Mouse (Mus musculus): Measurements from ENCODE around the gene Lrrc51. TPM values are rescaled to one million over a fixed set of nuclear protein-coding genes. Genes with fewer than 3 reads are reported as not detected.
A peak's percentile ranks its signal among the peaks of the same experiment; 100 is the strongest.

Gene Lrrc51
- polyA plus RNA-seq (2016; fragmentation: Nextera tagmentation; extraction: Ambion mirVana) = 10.1 and 11.9 TPM in 2 replicates

GRCm38 (mm10) chr7:101933751-101934240 is at the start of gene Lrrc51, which contains the start of gene Numa1:
TSS of gene Lrrc51 (minus strand) at chr7:101933895.
TSS of gene Numa1 (plus strand) at chr7:101934111.
- Histone ChIP-seq H3K27ac (peak within 1 kb of the TSS; percentile 95), H3K4me3 (peak within 1 kb of the TSS; percentile 90), H3K4me1 (peaks cover 27% of the 10 kb centered on the region), H3K27me3 (ENCODE audit: poor library complexity, severe bottlenecking) (no peaks in the 10 kb centered on the region), H3K9me3 (no peaks in the 10 kb centered on the region), H3K36me3 (replicated peaks) (peaks cover 29% of the 10 kb centered on the region)
- WGBS = under 1% methylated on average over 40 of the region's 40 CpGs
- DNase-seq (ENCODE audit: extremely low spot score, low spot score) = peak; percentile 98

GRCm38 (mm10) chr7:101982735-101983134 is 49.0 kb upstream of the Lrrc51 start:
- DNase-seq (ENCODE audit: extremely low spot score, low spot score) = no peak
- peaks cover 74% of the 10 kb centered on the region for H3K36me3 ChIP-seq (replicated peaks)
- H3K4me1 ChIP-seq = no peaks in the 10 kb centered on the region
- H3K27me3 ChIP-seq (ENCODE audit: poor library complexity, severe bottlenecking) = no peaks in the 10 kb centered on the region
- H3K9me3 ChIP-seq = no peaks in the 10 kb centered on the region
- no peak overlapping the region for H3K27ac ChIP-seq
- WGBS = 93% methylated on average over 1 of the region's 1 CpGs
- no peak overlapping the region for H3K4me3 ChIP-seq

DNA sequence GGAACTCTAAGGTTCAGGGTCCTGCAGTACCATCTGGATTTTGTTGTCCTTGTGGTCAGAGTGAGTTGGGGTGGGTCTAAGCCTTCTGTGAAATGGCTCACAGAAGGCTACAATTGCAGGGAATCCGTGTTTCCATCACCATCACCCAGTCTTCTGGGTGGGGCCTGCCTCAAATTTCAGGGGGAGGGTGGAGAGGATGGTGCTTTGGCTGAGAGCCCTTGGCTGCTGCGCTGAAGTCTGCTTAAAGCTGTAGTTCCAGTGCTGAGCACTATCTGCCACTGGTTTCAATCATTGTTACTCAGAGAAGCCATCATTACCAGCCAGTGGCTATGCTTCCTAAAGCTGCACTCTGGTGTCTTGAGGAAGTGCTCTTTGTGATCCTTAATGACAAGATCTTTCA is 40.8 kb upstream of the Lrrc51 start:
- H3K27ac ChIP-seq = peak overlapping the region; percentile 60; the same call in 1 of the 2 replicates
- no peak for DNase-seq (ENCODE audit: extremely low spot score, low spot score)
- peaks cover 52% of the 10 kb centered on the region for H3K36me3 ChIP-seq (replicated peaks)
- no peaks in the 10 kb centered on the region for H3K27me3 ChIP-seq (ENCODE audit: poor library complexity, severe bottlenecking)
- H3K9me3 ChIP-seq = no peaks in the 10 kb centered on the region
- no peak overlapping the region for H3K4me3 ChIP-seq
- H3K4me1 ChIP-seq = peaks cover 49% of the 10 kb centered on the region
- 63% methylated on average over 2 of the region's 2 CpGs for WGBS

DNA sequence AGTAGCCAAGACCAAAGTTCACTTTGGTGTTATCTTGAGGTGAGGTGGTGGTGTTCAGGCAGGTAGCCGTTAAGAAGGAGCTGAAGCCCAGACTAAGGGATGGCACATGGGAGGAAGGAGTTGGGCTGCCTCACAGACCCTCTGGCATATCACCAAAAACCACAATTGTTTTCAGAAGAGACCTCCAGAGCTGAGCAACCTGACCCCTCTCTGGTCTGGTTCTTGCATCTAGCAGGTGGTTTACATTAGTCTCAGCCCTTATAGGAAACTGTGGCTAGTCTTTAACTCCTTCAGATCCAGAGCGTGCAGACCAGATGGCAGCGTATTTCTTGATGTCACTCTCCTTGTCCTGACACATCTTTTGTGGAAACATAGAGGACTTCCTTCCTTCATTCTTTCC is 40.0 kb upstream of the Lrrc51 start:
- DNase-seq (ENCODE audit: extremely low spot score, low spot score) = no peak
- H3K36me3 ChIP-seq (replicated peaks) = peaks cover 48% of the 10 kb centered on the region
- H3K27ac ChIP-seq = peak overlapping the region; percentile 44; the same call in 1 of the 2 replicates
- H3K27me3 ChIP-seq (ENCODE audit: poor library complexity, severe bottlenecking) = no peaks in the 10 kb centered on the region
- no peaks in the 10 kb centered on the region for H3K9me3 ChIP-seq
- no peak overlapping the region for H3K4me3 ChIP-seq
- peaks cover 56% of the 10 kb centered on the region for H3K4me1 ChIP-seq
- 63% methylated on average over 3 of the region's 3 CpGs for WGBS

DNA sequence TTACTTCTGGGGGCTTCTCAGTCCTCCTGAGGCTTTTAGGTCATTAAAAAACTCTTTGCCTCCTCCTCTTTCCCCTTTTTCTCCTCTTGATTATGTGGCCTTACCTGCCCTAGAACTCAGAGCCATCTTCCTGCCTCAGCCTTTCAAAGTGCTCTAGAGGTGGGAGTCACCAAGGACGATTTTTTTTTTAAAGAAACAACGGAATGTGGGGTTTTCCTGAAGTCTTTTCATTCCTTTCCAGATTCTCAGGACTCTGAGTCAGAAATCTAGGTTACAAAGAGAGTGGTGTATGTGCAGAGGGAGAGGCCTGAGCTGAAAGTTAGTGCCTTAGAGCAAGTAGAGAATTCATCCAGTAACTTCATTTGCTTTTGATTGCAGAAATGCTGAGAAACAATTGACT is 38.0 kb upstream of the Lrrc51 start:
- Histone ChIP-seq H3K27ac (peak overlapping the region; percentile 99), H3K4me3 (peak overlapping the region; percentile 79), H3K36me3 (replicated peaks) (peaks cover 38% of the 10 kb centered on the region), H3K27me3 (ENCODE audit: poor library complexity, severe bottlenecking) (no peaks in the 10 kb centered on the region), H3K4me1 (peaks cover 64% of the 10 kb centered on the region), H3K9me3 (no peaks in the 10 kb centered on the region)
- no peak for DNase-seq (ENCODE audit: extremely low spot score, low spot score)
- 63% methylated on average over 2 of the region's 2 CpGs for WGBS

DNA sequence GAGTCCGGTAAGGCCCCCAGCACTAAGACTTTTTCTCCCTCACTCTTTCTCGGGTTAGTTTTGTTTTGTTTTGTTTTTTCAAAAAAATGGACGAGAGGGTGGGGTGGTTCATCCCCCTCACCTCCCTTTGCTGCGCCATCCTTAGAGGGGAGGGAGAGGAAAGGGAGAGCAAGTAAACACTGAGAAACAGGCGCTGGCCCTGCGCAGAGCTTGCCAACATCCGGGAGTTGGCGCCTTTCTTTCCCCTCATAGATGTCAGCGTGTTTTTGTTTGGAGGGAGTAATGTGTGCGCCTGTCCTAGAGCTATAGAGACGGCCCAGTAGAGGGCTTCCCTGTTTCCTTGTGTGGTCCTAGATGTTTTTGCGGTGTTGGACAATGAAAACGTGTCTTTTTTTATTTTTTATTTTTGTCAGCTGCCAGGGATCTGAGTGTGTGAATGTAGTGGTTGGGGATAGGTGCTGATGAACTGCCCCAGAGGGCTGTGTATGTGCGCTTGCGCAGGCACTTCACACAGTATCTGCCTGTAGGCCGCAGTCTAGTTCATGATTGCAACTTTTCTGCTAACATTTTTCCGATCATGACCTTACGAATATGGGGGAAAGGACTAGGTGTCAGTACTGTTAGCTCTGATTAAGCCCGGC is 37.2 kb upstream of the Lrrc51 start:
- Histone ChIP-seq H3K27me3 (ENCODE audit: poor library complexity, severe bottlenecking) (no peaks in the 10 kb centered on the region), H3K36me3 (replicated peaks) (peaks cover 30% of the 10 kb centered on the region), H3K27ac (peak overlapping the region; percentile 99), H3K4me3 (peak overlapping the region; percentile 79), H3K4me1 (peaks cover 64% of the 10 kb centered on the region), H3K9me3 (no peaks in the 10 kb centered on the region)
- DNase-seq (ENCODE audit: extremely low spot score, low spot score) = peak; percentile 79
- WGBS = 7% methylated on average over 19 of the region's 19 CpGs

- peak; percentile 83 for DNase-seq (ENCODE audit: extremely low spot score, low spot score)
- WGBS = 0% methylated on average over 17 of the region's 17 CpGs
- H3K27me3 ChIP-seq (ENCODE audit: poor library complexity, severe bottlenecking) = no peaks in the 10 kb centered on the region
- H3K4me1 ChIP-seq = peaks cover 64% of the 10 kb centered on the region
- no peaks in the 10 kb centered on the region for H3K9me3 ChIP-seq
- H3K27ac ChIP-seq = peak overlapping the region; percentile 99
- H3K4me3 ChIP-seq = peak overlapping the region; percentile 79
- peaks cover 26% of the 10 kb centered on the region for H3K36me3 ChIP-seq (replicated peaks)
Measured at GRCm38 (mm10) chr7:101970429-101970775, 36.7 kb upstream of the Lrrc51 start.

- whole genome bisulfite sequencing = under 1% methylated on average over 53 of the region's 53 CpGs
- Histone ChIP-seq H3K27ac (peak overlapping the region; percentile 99), H3K4me1 (peaks cover 64% of the 10 kb centered on the region), H3K36me3 (replicated peaks) (peaks cover 20% of the 10 kb centered on the region), H3K9me3 (no peaks in the 10 kb centered on the region), H3K27me3 (ENCODE audit: poor library complexity, severe bottlenecking) (no peaks in the 10 kb centered on the region), H3K4me3 (peak overlapping the region; percentile 79)
- DNase-seq (ENCODE audit: extremely low spot score, low spot score) = peak; percentile 86
Measured at GRCm38 (mm10) chr7:101969694-101970428, 36.2 kb upstream of the Lrrc51 start.

DNA sequence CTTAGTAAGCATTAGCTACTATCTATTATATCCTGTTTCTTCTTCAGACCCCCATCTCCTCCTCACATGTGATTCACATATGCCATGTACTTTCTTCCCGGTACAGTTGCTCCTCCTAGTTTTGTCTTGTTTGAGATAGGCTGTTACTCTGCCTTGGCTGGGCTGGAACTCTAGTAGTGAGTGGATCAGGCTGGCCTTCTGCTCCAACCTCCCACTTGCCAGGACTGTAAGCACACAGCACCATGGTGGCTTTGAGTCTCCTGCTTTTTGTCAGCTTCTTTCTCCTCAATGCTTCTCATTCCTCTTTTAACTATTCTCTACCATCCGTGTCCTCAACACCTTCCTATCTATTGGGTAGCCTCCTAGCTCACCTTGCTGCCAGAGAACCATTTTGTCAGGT is 35.1 kb upstream of the Lrrc51 start:
- Histone ChIP-seq H3K27ac (peak overlapping the region; percentile 99), H3K4me3 (peak overlapping the region; percentile 79; the same call in 1 of the 2 replicates), H3K4me1 (peaks cover 54% of the 10 kb centered on the region), H3K27me3 (ENCODE audit: poor library complexity, severe bottlenecking) (no peaks in the 10 kb centered on the region), H3K9me3 (no peaks in the 10 kb centered on the region), H3K36me3 (replicated peaks) (peaks cover 11% of the 10 kb centered on the region)
- DNase-seq (ENCODE audit: extremely low spot score, low spot score) = no peak
- 70% methylated on average over 2 of the region's 2 CpGs for WGBS

DNA sequence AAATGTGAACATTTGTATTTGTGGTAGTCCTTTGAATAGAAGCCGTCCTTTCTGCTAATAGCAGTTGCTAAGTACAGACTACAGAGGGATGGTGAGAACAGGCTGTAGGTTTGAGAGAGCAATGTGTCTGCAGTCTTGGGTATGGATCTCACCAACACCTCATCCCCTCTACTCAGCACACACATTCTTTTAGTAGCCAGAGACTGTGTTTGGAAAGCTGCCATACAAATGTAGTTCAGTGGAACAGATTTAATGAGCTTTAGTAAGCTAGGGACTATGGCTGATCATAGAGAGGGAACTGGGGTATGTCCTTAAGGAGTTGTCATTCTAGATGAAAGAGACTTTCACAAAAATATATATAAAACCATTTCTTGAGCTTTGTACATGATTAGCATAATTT is 33.6 kb upstream of the Lrrc51 start:
- H3K36me3 ChIP-seq (replicated peaks) = no peaks in the 10 kb centered on the region
- 92% methylated on average over 1 of the region's 1 CpGs for WGBS
- DNase-seq (ENCODE audit: extremely low spot score, low spot score) = no peak
- H3K4me3 ChIP-seq = no peak overlapping the region
- H3K4me1 ChIP-seq = peaks cover 39% of the 10 kb centered on the region
- no peak overlapping the region for H3K27ac ChIP-seq
- no peaks in the 10 kb centered on the region for H3K27me3 ChIP-seq (ENCODE audit: poor library complexity, severe bottlenecking)
- no peaks in the 10 kb centered on the region for H3K9me3 ChIP-seq

DNA sequence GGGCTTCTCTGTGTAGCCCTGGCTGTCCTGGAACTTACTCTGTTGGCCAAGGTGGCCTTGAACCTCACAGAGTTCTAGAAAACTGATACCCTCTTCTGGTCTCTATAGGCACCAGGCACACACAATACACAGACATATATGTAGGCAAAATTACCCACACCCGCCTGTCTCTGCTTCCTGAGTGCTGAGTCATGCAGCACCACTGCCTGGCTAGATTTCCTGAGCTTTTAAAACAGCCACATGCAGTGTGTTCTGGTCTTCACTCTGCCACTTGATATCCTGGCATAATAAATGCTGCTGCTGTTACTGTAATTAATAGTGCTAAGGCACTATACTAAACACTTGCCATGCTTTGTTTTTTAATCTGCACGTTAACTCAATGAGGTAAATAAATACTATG is 31.9 kb upstream of the Lrrc51 start:
- H3K36me3 ChIP-seq (replicated peaks) = no peaks in the 10 kb centered on the region
- H3K4me3 ChIP-seq = no peak overlapping the region

GRCm38 (mm10) chr7:101964551-101964950 is 30.9 kb upstream of the Lrrc51 start:
- DNase-seq (ENCODE audit: extremely low spot score, low spot score) = no peak
- no peaks in the 10 kb centered on the region for H3K36me3 ChIP-seq (replicated peaks)
- no peaks in the 10 kb centered on the region for H3K9me3 ChIP-seq
- no peak overlapping the region for H3K4me3 ChIP-seq
- H3K27me3 ChIP-seq (ENCODE audit: poor library complexity, severe bottlenecking) = no peaks in the 10 kb centered on the region
- WGBS = 92% methylated on average over 4 of the region's 4 CpGs
- peaks cover 25% of the 10 kb centered on the region for H3K4me1 ChIP-seq
- no peak overlapping the region for H3K27ac ChIP-seq

More for the DNA sequence above, 31.9 kb upstream of the Lrrc51 start:
- Histone ChIP-seq H3K9me3 (no peaks in the 10 kb centered on the region), H3K27me3 (ENCODE audit: poor library complexity, severe bottlenecking) (no peaks in the 10 kb centered on the region), H3K4me1 (peaks cover 23% of the 10 kb centered on the region), H3K27ac (no peak overlapping the region)
- 85% methylated on average over 2 of the region's 2 CpGs for WGBS
- DNase-seq (ENCODE audit: extremely low spot score, low spot score) = no peak

DNA sequence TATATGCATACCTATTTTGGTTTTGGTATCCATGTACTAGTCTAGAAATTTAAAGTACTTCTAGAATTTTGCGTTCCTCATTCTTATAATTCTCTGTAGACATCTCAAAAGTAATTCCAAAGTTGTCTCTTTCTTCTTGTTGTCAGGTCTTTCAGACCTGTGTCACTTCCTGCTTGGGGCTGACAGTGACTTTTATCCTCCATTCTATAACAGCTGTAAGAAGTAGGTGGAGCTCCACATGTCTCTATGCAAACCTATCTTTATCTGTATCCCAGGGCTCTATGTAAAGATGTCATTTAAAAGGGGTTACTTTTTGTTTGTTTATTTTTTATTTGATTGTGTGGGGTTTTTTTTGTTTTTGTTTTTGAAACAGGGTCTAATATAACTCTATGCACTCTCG is 29.9 kb upstream of the Lrrc51 start:
- no peak overlapping the region for H3K27ac ChIP-seq
- 95% methylated on average over 2 of the region's 2 CpGs for WGBS

More for the DNA sequence above, 29.9 kb upstream of the Lrrc51 start:
- Histone ChIP-seq H3K27me3 (ENCODE audit: poor library complexity, severe bottlenecking) (no peaks in the 10 kb centered on the region), H3K4me3 (no peak overlapping the region), H3K36me3 (replicated peaks) (no peaks in the 10 kb centered on the region), H3K9me3 (no peaks in the 10 kb centered on the region), H3K4me1 (peaks cover 20% of the 10 kb centered on the region)
- DNase-seq (ENCODE audit: extremely low spot score, low spot score) = no peak

Data from forebrain, embryonic 10.5 days (tissue).